Mouse (Mus musculus): ENCODE data around the gene 2810006K23Rik. TPM values are rescaled to one million over a fixed set of nuclear protein-coding genes. Genes with fewer than 3 reads are reported as not detected.

The 2810006K23Rik gene
- 3.8 and 3.9 TPM in 2 replicates for polyA plus RNA-seq (2012; rRNA removed)

GRCm38 (mm10) chr5:124327510-124328364, at the start of gene 2810006K23Rik, which contains the start of gene Mphosph9:
2810006K23Rik (plus strand) TSS chr5:124328089.
Mphosph9 (minus strand) TSS chr5:124327972.

GRCm38 (mm10) chr5:124362982-124363381, 35.1 kb downstream of the 2810006K23Rik start, which contains the start of gene Cdk2ap1:
Cdk2ap1 (minus strand) TSS chr5:124363082.

Other genes with a start within 250 kb of the 2810006K23Rik start
- 2.3 and 2.5 TPM in 2 replicates for gene Abcb9, start 232.3 kb upstream of the 2810006K23Rik start, polyA plus RNA-seq (2012; rRNA removed)
- 13.9 and 14.7 TPM in 2 replicates for gene Ogfod2, start 215.8 kb upstream of the 2810006K23Rik start, polyA plus RNA-seq (2012; rRNA removed)
- 35.2 and 39.3 TPM in 2 replicates for gene Arl6ip4, start 212.0 kb upstream of the 2810006K23Rik start, polyA plus RNA-seq (2012; rRNA removed)
- gene Pitpnm2, start 78.3 kb upstream of the 2810006K23Rik start, polyA plus RNA-seq (2012; rRNA removed), result 9.7 and 12.4 TPM in 2 replicates
- gene Mphosph9, start 117 bp upstream of the 2810006K23Rik start, polyA plus RNA-seq (2012; rRNA removed), result 2.2 and 2.7 TPM in 2 replicates
- gene Cdk2ap1, start 35.0 kb downstream of the 2810006K23Rik start, polyA plus RNA-seq (2012; rRNA removed), result 53.1 and 56.8 TPM in 2 replicates
- gene Sbno1, start 97.9 kb downstream of the 2810006K23Rik start, polyA plus RNA-seq (2012; rRNA removed), result 12.7 and 13.0 TPM in 2 replicates
- 36.2 and 44.3 TPM in 2 replicates for gene Kmt5a, start 111.8 kb downstream of the 2810006K23Rik start, polyA plus RNA-seq (2012; rRNA removed)
- gene Rilpl2, start 150.3 kb downstream of the 2810006K23Rik start, polyA plus RNA-seq (2012; rRNA removed), result 13.1 and 15.8 TPM in 2 replicates
- 4.4 and 4.9 TPM in 2 replicates for gene Snrnp35, start 155.0 kb downstream of the 2810006K23Rik start, polyA plus RNA-seq (2012; rRNA removed)
- gene Rilpl1, start 203.3 kb downstream of the 2810006K23Rik start, polyA plus RNA-seq (2012; rRNA removed), result 2.2 and 2.7 TPM in 2 replicates
- gene Tmed2, start 212.6 kb downstream of the 2810006K23Rik start, polyA plus RNA-seq (2012; rRNA removed), result 122 and 129 TPM in 2 replicates
- gene Ddx55, start 224.8 kb downstream of the 2810006K23Rik start, polyA plus RNA-seq (2012; rRNA removed), result 4.7 and 5.0 TPM in 2 replicates

Data from liver, embryonic 18 days (tissue).